Mouse (Mus musculus) small intestine, adult 2 months (tissue): ENCODE measurements around the gene Serpina10.

Experiments used
- CTCF ChIP-seq: fragments of 200-500 bp; IDR thresholded peaks from 2 replicates; pipeline ENCODE4 v1.5.1; 2012; ENCODE audit warnings: low read depth, mild to moderate bottlenecking, control low read depth, inconsistent platforms, low read length, moderate library complexity, mixed read lengths; ENCODE audit not compliant: insufficient replicate concordance, insufficient read length; ENCODE audit errors: extremely low read depth
- POLR2A ChIP-seq: fragments of 200-500 bp; IDR thresholded peaks from 2 replicates; pipeline ENCODE4 v1.6.1; 2012; ENCODE audit warnings: low read depth, mild to moderate bottlenecking, control low read depth, inconsistent platforms, low read length, moderate library complexity

- TF ChIP-seq POLR2A (no peak), CTCF (no peak)
These were observed 3.2 kb upstream of the Serpina10 start for GRCm38 (mm10) chr12:103634430-103634829.
